Mouse (Mus musculus): ENCODE measurements around the gene Tmem270. TPM values are rescaled to one million over a fixed set of nuclear protein-coding genes. Genes with fewer than 3 reads are reported as not detected.
A peak's percentile ranks its signal among the peaks of the same experiment; 100 is the strongest.

The Tmem270 gene
- total and polyA plus RNA-seq, 3 experiments, result not detected

GRCm38 (mm10) chr5:134946063-134946856 is 39.7 kb upstream of the Tmem270 start:
- Histone ChIP-seq H3K36me3 (replicated peaks in 1 of 2; ENCODE audit: control insufficient read depth in 1 of 2, insufficient read depth in 1 of 2, low read length in 1 of 2) (no peaks in the 10 kb centered on the region), H3K79me2 (replicated peaks; ENCODE audit: control insufficient read depth, extremely low read depth, insufficient read depth, poor library complexity, severe bottlenecking) (no peaks in the 10 kb centered on the region), H3K9ac (ENCODE audit: insufficient read depth, low read depth) (no peak overlapping the region), H3K27me3 (replicated peaks) (peaks cover 5% of the 10 kb centered on the region), H3K4me3 (replicated peaks in 1 of 3; ENCODE audit: low read depth in 2 of 3, low read length in 2 of 3, poor library complexity in 1 of 3) (no peak overlapping the region), H3K4me1 (ENCODE audit: control insufficient read depth in 1 of 2, insufficient read depth in 2 of 2) (peaks cover 16 to 46% of the 10 kb centered on the region in 2 experiments), H3K4me2 (ENCODE audit: insufficient read depth, low read depth, poor library complexity, severe bottlenecking) (0 out of 2 replicates have a peak overlapping the region, but pooled peaks have one; percentile 2), H3K9me3 (replicated peaks; ENCODE audit: low read length) (no peaks in the 10 kb centered on the region), H3K27ac (ENCODE audit: insufficient read depth, low read depth) (no peak overlapping the region)
- dilution Hi-C loops (cut with MboI; ENCODE audit: extremely low pct_ligation_motif_present, extremely low pct_unique_long_range_greater_than_20kb, low sequenced_read_pairs), result no loop called here
- no peak for DNase-seq (ENCODE audit: extremely low read depth)
- in situ Hi-C loops (cut with MboI; ENCODE audit: low pct_ligation_motif_present, low pct_unique_long_range_greater_than_20kb, low sequenced_read_pairs), result no loop called here
- TF ChIP-seq CHD2 (IDR thresholded peaks at IDR 0.05; ENCODE audit: low read length) (no peak), ETS1 (conservative IDR thresholded peaks at IDR 0.05; ENCODE audit: low read depth, low read length) (no peak), ZNF384 (IDR thresholded peaks at IDR 0.05; ENCODE audit: low read depth, low read length) (no peak), BHLHE40 (IDR thresholded peaks at IDR 0.05; ENCODE audit: low read depth, low read length) (no peak), JUND (conservative IDR thresholded peaks at IDR 0.05; ENCODE audit: low read depth, low read length) (no peak), TBP (conservative IDR thresholded peaks at IDR 0.05; ENCODE audit: low read depth, low read length) (no peak)

- Histone ChIP-seq H3K9me3 (replicated peaks; ENCODE audit: low read length) (peaks cover under 1% of the 10 kb centered on the region), H3K4me2 (ENCODE audit: insufficient read depth, low read depth, poor library complexity, severe bottlenecking) (no peak overlapping the region), H3K27me3 (replicated peaks) (peaks cover 5% of the 10 kb centered on the region), H3K36me3 (replicated peaks in 1 of 2; ENCODE audit: control insufficient read depth in 1 of 2, insufficient read depth in 1 of 2, low read length in 1 of 2) (no peaks in the 10 kb centered on the region), H3K27ac (ENCODE audit: insufficient read depth, low read depth) (no peak overlapping the region), H3K4me1 (ENCODE audit: control insufficient read depth in 1 of 2, insufficient read depth in 2 of 2) (peaks cover 12 to 39% of the 10 kb centered on the region in 2 experiments; a peak in 3 of 4 replicates), H3K4me3 (replicated peaks in 1 of 3; ENCODE audit: low read depth in 2 of 3, low read length in 2 of 3, poor library complexity in 1 of 3) (no peak overlapping the region), H3K79me2 (replicated peaks; ENCODE audit: control insufficient read depth, extremely low read depth, insufficient read depth, poor library complexity, severe bottlenecking) (no peaks in the 10 kb centered on the region), H3K9ac (ENCODE audit: insufficient read depth, low read depth) (no peak overlapping the region)
- dilution Hi-C loops (cut with MboI; ENCODE audit: extremely low pct_ligation_motif_present, extremely low pct_unique_long_range_greater_than_20kb, low sequenced_read_pairs), result no loop called here
- no peak for TF ChIP-seq MAZ (IDR thresholded peaks at IDR 0.05; ENCODE audit: low read depth, low read length)
- TF ChIP-seq ZMIZ1 (IDR thresholded peaks at IDR 0.05; ENCODE audit: low read depth, low read length), result no peak
- no peak for TF ChIP-seq USF2 (conservative IDR thresholded peaks at IDR 0.05; ENCODE audit: low read depth, low read length)
- TF ChIP-seq NRF1 (IDR thresholded peaks at IDR 0.05; ENCODE audit: low read depth, low read length), result no peak
- TF ChIP-seq RAD21 (IDR thresholded peaks at IDR 0.05; ENCODE audit: low read depth, low read length), result no peak
- TF ChIP-seq CTCF (conservative IDR thresholded peaks at IDR 0.05 in 1 of 2, IDR thresholded peaks at IDR 0.05 in 1 of 2; ENCODE audit: low read depth in 2 of 2, low read length in 2 of 2), result no peak
- no peak for TF ChIP-seq BHLHE40 (IDR thresholded peaks at IDR 0.05; ENCODE audit: low read depth, low read length)
- TF ChIP-seq HCFC1 (IDR thresholded peaks at IDR 0.05; ENCODE audit: low read depth, low read length), result no peak
- no peak for TF ChIP-seq EP300 (IDR thresholded peaks at IDR 0.05; ENCODE audit: low read length)
- no peak for TF ChIP-seq USF1 (IDR thresholded peaks at IDR 0.05; ENCODE audit: low read depth, low read length)
- TF ChIP-seq SIN3A (IDR thresholded peaks at IDR 0.05; ENCODE audit: low read length), result no peak
- TF ChIP-seq MYC (IDR thresholded peaks at IDR 0.05; ENCODE audit: low read depth, low read length), result no peak
- no peak for TF ChIP-seq GABPA (IDR thresholded peaks at IDR 0.05; ENCODE audit: insufficient replicate concordance, low read depth, low read length)
- TF ChIP-seq MEF2A (IDR thresholded peaks at IDR 0.05; ENCODE audit: borderline replicate concordance, low read depth, low read length), result no peak
- TF ChIP-seq KAT2A (IDR thresholded peaks at IDR 0.05; ENCODE audit: insufficient replicate concordance, low read length), result no peak
- TF ChIP-seq TBP (conservative IDR thresholded peaks at IDR 0.05; ENCODE audit: low read depth, low read length), result no peak
- DNase-seq (ENCODE audit: extremely low read depth), result no peak
- in situ Hi-C loops (cut with MboI; ENCODE audit: low pct_ligation_motif_present, low pct_unique_long_range_greater_than_20kb, low sequenced_read_pairs), result no loop called here
Observed at GRCm38 (mm10) chr5:134945266-134945959, 38.9 kb upstream of the Tmem270 start.

Data from CH12.LX (cell line).